Mouse (Mus musculus): ENCODE measurements at regions not wholly inside any gene's neighbourhood (a gene's known extent, or its start where the extent isn't known, plus 50 kb on each side); places are given as distances from the start of the nearest gene placed in this dataset.

GRCm38 (mm10) chr5:12927247-12927646 is 198.0 kb upstream of the Sema3a start:
- H3K36me3 ChIP-seq (replicated peaks in 1 of 2; ENCODE audit: control insufficient read depth in 1 of 2, insufficient read depth in 1 of 2, low read length in 1 of 2) = no peaks in the 10 kb centered on the region
- in situ Hi-C loops (cut with MboI; ENCODE audit: low pct_ligation_motif_present, low pct_unique_long_range_greater_than_20kb, low sequenced_read_pairs) (no loop called here), dilution Hi-C loops (cut with MboI; ENCODE audit: extremely low pct_ligation_motif_present, extremely low pct_unique_long_range_greater_than_20kb, low sequenced_read_pairs) (no loop called here)
- no peak overlapping the region for H3K27ac ChIP-seq (ENCODE audit: insufficient read depth, low read depth)
- no peak for DNase-seq (ENCODE audit: extremely low read depth)
- no peaks in the 10 kb centered on the region for H3K4me1 ChIP-seq (ENCODE audit: control insufficient read depth in 1 of 2, insufficient read depth in 2 of 2)
- TF ChIP-seq MAZ (IDR thresholded peaks at IDR 0.05; ENCODE audit: low read depth, low read length) = no peak
- no peak for TF ChIP-seq SIN3A (IDR thresholded peaks at IDR 0.05; ENCODE audit: low read length)
- TF ChIP-seq PAX5 (IDR thresholded peaks at IDR 0.05; ENCODE audit: low read length) = no peak
- no peak for TF ChIP-seq HCFC1 (IDR thresholded peaks at IDR 0.05; ENCODE audit: low read depth, low read length)
- no peak for TF ChIP-seq POLR2A (IDR thresholded peaks at IDR 0.05; ENCODE audit: low read depth, low read length)
- no peak for TF ChIP-seq MYC (IDR thresholded peaks at IDR 0.05; ENCODE audit: low read depth, low read length)
- no peak overlapping the region for H3K9ac ChIP-seq (ENCODE audit: insufficient read depth, low read depth)
- H3K27me3 ChIP-seq (replicated peaks) = no peaks in the 10 kb centered on the region
- peaks cover 17% of the 10 kb centered on the region for H3K9me3 ChIP-seq (replicated peaks; ENCODE audit: low read length)
- no peak overlapping the region for H3K4me3 ChIP-seq (replicated peaks in 1 of 3; ENCODE audit: low read depth in 2 of 3, low read length in 2 of 3, poor library complexity in 1 of 3)
- no peak overlapping the region for H3K4me2 ChIP-seq (ENCODE audit: insufficient read depth, low read depth, poor library complexity, severe bottlenecking)
- H3K79me2 ChIP-seq (replicated peaks; ENCODE audit: control insufficient read depth, extremely low read depth, insufficient read depth, poor library complexity, severe bottlenecking) = no peaks in the 10 kb centered on the region

- in situ Hi-C loops (cut with MboI; ENCODE audit: low pct_ligation_motif_present, low pct_unique_long_range_greater_than_20kb, low sequenced_read_pairs) (no loop called here), dilution Hi-C loops (cut with MboI; ENCODE audit: extremely low pct_ligation_motif_present, extremely low pct_unique_long_range_greater_than_20kb, low sequenced_read_pairs) (no loop called here)
- peaks cover 24% of the 10 kb centered on the region for H3K9me3 ChIP-seq (replicated peaks; ENCODE audit: low read length)
These were observed 188.2 kb upstream of the Sema3a start for GRCm38 (mm10) chr5:12937052-12937451.

GRCm38 (mm10) chr5:12938162-12938852 is 186.9 kb upstream of the Sema3a start:
- Histone ChIP-seq H3K79me2 (replicated peaks; ENCODE audit: control insufficient read depth, extremely low read depth, insufficient read depth, poor library complexity, severe bottlenecking) (no peaks in the 10 kb centered on the region), H3K27me3 (replicated peaks) (no peaks in the 10 kb centered on the region), H3K36me3 (replicated peaks in 1 of 2; ENCODE audit: control insufficient read depth in 1 of 2, insufficient read depth in 1 of 2, low read length in 1 of 2) (no peaks in the 10 kb centered on the region), H3K9ac (ENCODE audit: insufficient read depth, low read depth) (no peak overlapping the region), H3K4me1 (ENCODE audit: control insufficient read depth in 1 of 2, insufficient read depth in 2 of 2) (no peaks in the 10 kb centered on the region), H3K4me2 (ENCODE audit: insufficient read depth, low read depth, poor library complexity, severe bottlenecking) (no peak overlapping the region), H3K4me3 (replicated peaks in 1 of 3; ENCODE audit: low read depth in 2 of 3, low read length in 2 of 3, poor library complexity in 1 of 3) (no peak overlapping the region), H3K9me3 (replicated peaks; ENCODE audit: low read length) (peaks cover 21% of the 10 kb centered on the region), H3K27ac (ENCODE audit: insufficient read depth, low read depth) (no peak overlapping the region)
- in situ Hi-C loops (cut with MboI; ENCODE audit: low pct_ligation_motif_present, low pct_unique_long_range_greater_than_20kb, low sequenced_read_pairs) (no loop called here), dilution Hi-C loops (cut with MboI; ENCODE audit: extremely low pct_ligation_motif_present, extremely low pct_unique_long_range_greater_than_20kb, low sequenced_read_pairs) (no loop called here)
- DNase-seq (ENCODE audit: extremely low read depth) = no peak
- TF ChIP-seq SIN3A (IDR thresholded peaks at IDR 0.05; ENCODE audit: low read length) = no peak
- TF ChIP-seq ETS1 (conservative IDR thresholded peaks at IDR 0.05; ENCODE audit: low read depth, low read length) = no peak
- no peak for TF ChIP-seq POLR2A (IDR thresholded peaks at IDR 0.05; ENCODE audit: low read depth, low read length)
- TF ChIP-seq MAZ (IDR thresholded peaks at IDR 0.05; ENCODE audit: low read depth, low read length) = no peak
- no peak for TF ChIP-seq NRF1 (IDR thresholded peaks at IDR 0.05; ENCODE audit: low read depth, low read length)
- no peak for TF ChIP-seq PAX5 (IDR thresholded peaks at IDR 0.05; ENCODE audit: low read length)
- TF ChIP-seq MAX (IDR thresholded peaks at IDR 0.05; ENCODE audit: low read length) = no peak
- TF ChIP-seq KAT2A (IDR thresholded peaks at IDR 0.05; ENCODE audit: insufficient replicate concordance, low read length) = no peak
- TF ChIP-seq CTCF (conservative IDR thresholded peaks at IDR 0.05 in 1 of 2, IDR thresholded peaks at IDR 0.05 in 1 of 2; ENCODE audit: low read depth in 2 of 2, low read length in 2 of 2) = no peak
- no peak for TF ChIP-seq JUN (IDR thresholded peaks at IDR 0.05; ENCODE audit: insufficient read depth, low read depth, low read length)
- no peak for TF ChIP-seq CHD2 (IDR thresholded peaks at IDR 0.05; ENCODE audit: low read length)

More at GRCm38 (mm10) chr5:12937052-12937451, 188.2 kb upstream of the Sema3a start:
- Histone ChIP-seq H3K36me3 (replicated peaks in 1 of 2; ENCODE audit: control insufficient read depth in 1 of 2, insufficient read depth in 1 of 2, low read length in 1 of 2) (no peaks in the 10 kb centered on the region), H3K4me1 (ENCODE audit: control insufficient read depth in 1 of 2, insufficient read depth in 2 of 2) (no peaks in the 10 kb centered on the region), H3K9ac (ENCODE audit: insufficient read depth, low read depth) (no peak overlapping the region), H3K4me3 (replicated peaks in 1 of 3; ENCODE audit: low read depth in 2 of 3, low read length in 2 of 3, poor library complexity in 1 of 3) (no peak overlapping the region), H3K27me3 (replicated peaks) (no peaks in the 10 kb centered on the region), H3K27ac (ENCODE audit: insufficient read depth, low read depth) (no peak overlapping the region), H3K4me2 (ENCODE audit: insufficient read depth, low read depth, poor library complexity, severe bottlenecking) (no peak overlapping the region), H3K79me2 (replicated peaks; ENCODE audit: control insufficient read depth, extremely low read depth, insufficient read depth, poor library complexity, severe bottlenecking) (no peaks in the 10 kb centered on the region)
- no peak for DNase-seq (ENCODE audit: extremely low read depth)
- TF ChIP-seq USF2 (conservative IDR thresholded peaks at IDR 0.05; ENCODE audit: low read depth, low read length) (no peak), EP300 (IDR thresholded peaks at IDR 0.05; ENCODE audit: low read length) (no peak), ZKSCAN1 (IDR thresholded peaks at IDR 0.05; ENCODE audit: borderline replicate concordance, low read depth, low read length) (no peak), ELF1 (IDR thresholded peaks at IDR 0.05; ENCODE audit: low read depth, low read length) (no peak), PAX5 (IDR thresholded peaks at IDR 0.05; ENCODE audit: low read length) (no peak), MXI1 (IDR thresholded peaks at IDR 0.05; ENCODE audit: low read depth, low read length) (no peak)

All from CH12.LX (cell line).